Mouse (Mus musculus): ENCODE data around the gene Lrp11.

DNA sequence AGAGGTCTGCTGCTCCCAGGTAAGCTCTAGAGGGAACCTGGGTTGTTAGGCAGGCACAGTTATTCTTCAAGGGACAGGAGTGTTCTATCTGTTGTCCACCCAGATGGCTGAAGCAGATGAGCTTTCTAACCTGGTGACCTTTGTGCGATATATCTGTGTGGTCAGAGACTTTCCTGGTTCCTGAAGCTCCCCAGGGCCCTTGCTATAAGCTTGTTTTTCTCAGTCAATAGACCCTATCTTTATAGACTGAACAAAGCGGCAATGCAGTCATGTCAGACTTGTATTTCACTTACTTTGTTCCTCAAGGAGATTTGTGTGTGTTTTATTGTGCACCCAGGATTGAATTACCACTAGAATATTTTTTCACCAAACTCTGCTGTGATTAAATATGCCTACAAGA is 61.5 kb downstream of the Lrp11 start:
- TF ChIP-seq MYOG (IDR thresholded peaks at IDR 0.05; ENCODE audit: control insufficient read depth, extremely low read depth, insufficient read length) (no peak), CTCF (IDR thresholded peaks at IDR 0.05; ENCODE audit: control insufficient read depth, insufficient read depth, insufficient read length) (no peak), MYOD1 (IDR thresholded peaks at IDR 0.05; ENCODE audit: control insufficient read depth, insufficient read length, low read depth) (no peak), MAX (IDR thresholded peaks at IDR 0.05) (no peak)

Data from C2C12 (cell line).